Mouse (Mus musculus): ENCODE data around the gene Efcab5.

DNA sequence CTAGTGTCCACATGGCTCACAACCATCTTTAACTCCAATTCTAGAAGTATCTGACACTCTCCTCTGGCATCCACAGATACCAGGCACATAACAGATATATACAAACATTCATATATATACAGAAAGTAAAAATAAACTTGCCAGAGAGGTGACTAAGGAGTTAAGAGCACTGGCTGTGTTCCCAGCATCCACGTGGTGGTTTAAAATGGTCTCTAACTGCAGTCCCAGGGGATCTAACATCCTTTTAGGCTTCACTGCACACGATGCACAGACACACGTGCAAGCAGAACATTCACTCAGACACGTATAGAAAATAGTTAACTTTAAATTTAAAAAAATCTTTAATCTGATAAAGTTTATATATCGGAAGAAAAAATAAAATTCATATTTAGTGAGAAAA is 126.8 kb downstream of the Efcab5 start:
- TF ChIP-seq CTCF (IDR thresholded peaks at IDR 0.05; ENCODE audit: control insufficient read depth, insufficient read depth, low read length) (no peak), POLR2A (IDR thresholded peaks at IDR 0.05; ENCODE audit: borderline replicate concordance, control insufficient read depth, low read depth, low read length) (no peak)
